Mouse (Mus musculus): ENCODE results near the gene Olfr97.

GRCm38 (mm10) chr17:37270058-37270701, 33.0 kb upstream of the Olfr97 start, which contains the start of gene H2-M3:
- TF ChIP-seq EP300 (IDR thresholded peaks at IDR 0.05; ENCODE audit: insufficient read depth, low read depth, low read length): no peak
- no peak for TF ChIP-seq POLR2A (IDR thresholded peaks at IDR 0.05; ENCODE audit: insufficient read depth, low read length)
